Mouse (Mus musculus): ENCODE results near the gene Ube2j1.

GRCm38 (mm10) chr4:33039826-33040225 lies 8.6 kb downstream of the Ube2j1 start:
- TF ChIP-seq CTCF (conservative IDR thresholded peaks at IDR 0.05; ENCODE audit: insufficient read depth, insufficient read length, low read depth, low read length) (no peak), POLR2A (IDR thresholded peaks at IDR 0.05; ENCODE audit: low read depth, low read length) (no peak)
